Mouse (Mus musculus) heart, embryonic 10.5 days (tissue): ENCODE results near the gene Olfr547. TPM values are rescaled to one million over a fixed set of nuclear protein-coding genes. Genes with fewer than 3 reads are reported as not detected.
A peak's percentile ranks its signal among the peaks of the same experiment; 100 is the strongest.

ENCODE experiments used
- DNase-seq: peaks from one replicate; pipeline ENCODE4 v3.0.0-alpha.2; 2017; ENCODE audit warnings: low spot score
- H3K27ac ChIP-seq: fragments of 300-500 bp; sonication (generic); 2 replicates; pipeline ENCODE4 v1.5.1; 2016; ENCODE audit warnings: mild to moderate bottlenecking
- H3K27me3 ChIP-seq: fragments of 300-500 bp; sonication (generic); 2 replicates; pipeline ENCODE4 v1.6.1; 2016; ENCODE audit warnings: mild to moderate bottlenecking; ENCODE audit not compliant: poor library complexity, insufficient read depth, severe bottlenecking
- H3K36me3 ChIP-seq: fragments of 300-500 bp; sonication (generic); 2 replicates; pipeline ENCODE4 v1.6.1; 2016; ENCODE audit warnings: mild to moderate bottlenecking, moderate library complexity
- H3K4me1 ChIP-seq: fragments of 300-500 bp; sonication (generic); 2 replicates; pipeline ENCODE4 v1.6.1; 2016; ENCODE audit warnings: mild to moderate bottlenecking
- H3K4me3 ChIP-seq: fragments of 300-500 bp; sonication (generic); 2 replicates; pipeline ENCODE4 v1.5.1; 2016; ENCODE audit warnings: mild to moderate bottlenecking, moderate library complexity
- H3K9me3 ChIP-seq: fragments of 300-500 bp; sonication (generic); 2 replicates; pipeline ENCODE4 v1.6.1; 2016; ENCODE audit warnings: mild to moderate bottlenecking, moderate library complexity
- WGBS: fragments of 180-500 bp; shearing (Covaris S2); methylation state at CpG from one replicate; pipeline ENCODE4 v1.1.7; 2016; 5-methylcytosine and 5-hydroxymethylcytosine counted together
- polyA plus RNA-seq: library from polyadenylated mRNA; unstranded; fragments of >200 nt; fragmentation: Nextera tagmentation; extraction: Ambion mirVana; gene quantifications from 2 replicates; pipeline ENCODE4 v1.2.1, GENCODE M21; 2016

Gene Olfr547
- polyA plus RNA-seq, 1 experiment from 2014 or later, result not detected

GRCm38 (mm10) chr7:102514144-102514543 is 20.4 kb upstream of the Olfr547 start:
- H3K4me3 ChIP-seq, result no peak overlapping the region
- no peaks in the 10 kb centered on the region for H3K36me3 ChIP-seq
- peaks cover 5% of the 10 kb centered on the region; the same call in 1 of the 2 replicates for H3K4me1 ChIP-seq
- no peak for DNase-seq
- 40% methylated on average over 4 of the region's 4 CpGs for WGBS
- H3K27me3 ChIP-seq, result peaks cover 27% of the 10 kb centered on the region
- no peak overlapping the region for H3K27ac ChIP-seq
- H3K9me3 ChIP-seq, result no peaks in the 10 kb centered on the region

GRCm38 (mm10) chr7:102516261-102517050 is 18.1 kb upstream of the Olfr547 start:
- Histone ChIP-seq H3K27me3 (peaks cover 22% of the 10 kb centered on the region), H3K9me3 (no peaks in the 10 kb centered on the region), H3K4me3 (no peak overlapping the region), H3K27ac (no peak overlapping the region), H3K4me1 (0 out of 2 replicates have a peak, but pooled peaks cover 5% of the 10 kb centered on the region), H3K36me3 (no peaks in the 10 kb centered on the region)
- no peak for DNase-seq
- WGBS, result 66% methylated on average over 10 of the region's 10 CpGs

GRCm38 (mm10) chr7:102517051-102517335 is 17.6 kb upstream of the Olfr547 start:
- H3K27ac ChIP-seq, result no peak overlapping the region
- 77% methylated on average over 2 of the region's 2 CpGs for WGBS

GRCm38 (mm10) chr7:102529052-102529451 is 5.5 kb upstream of the Olfr547 start:
- 81% methylated on average over 1 of the region's 1 CpGs for WGBS
- DNase-seq, result no peak
- no peaks in the 10 kb centered on the region for H3K36me3 ChIP-seq
- H3K4me1 ChIP-seq, result no peaks in the 10 kb centered on the region
- no peaks in the 10 kb centered on the region for H3K9me3 ChIP-seq
- no peak overlapping the region for H3K4me3 ChIP-seq
- no peaks in the 10 kb centered on the region for H3K27me3 ChIP-seq
- H3K27ac ChIP-seq, result no peak overlapping the region

More at GRCm38 (mm10) chr7:102517051-102517335, 17.6 kb upstream of the Olfr547 start:
- Histone ChIP-seq H3K4me3 (no peak overlapping the region), H3K36me3 (no peaks in the 10 kb centered on the region), H3K9me3 (no peaks in the 10 kb centered on the region), H3K27me3 (peaks cover 16% of the 10 kb centered on the region), H3K4me1 (0 out of 2 replicates have a peak, but pooled peaks cover 5% of the 10 kb centered on the region)
- no peak for DNase-seq

- 80% methylated on average over 2 of the region's 2 CpGs for WGBS
- H3K4me3 ChIP-seq, result no peak within 1 kb of the TSS
- no peaks in the 10 kb centered on the region for H3K4me1 ChIP-seq
- H3K27me3 ChIP-seq, result no peaks in the 10 kb centered on the region
- no peak for DNase-seq
- no peaks in the 10 kb centered on the region for H3K9me3 ChIP-seq
- H3K27ac ChIP-seq, result no peak within 1 kb of the TSS
- H3K36me3 ChIP-seq, result no peaks in the 10 kb centered on the region
Observed at GRCm38 (mm10) chr7:102540596-102540995, 6.0 kb downstream of the Olfr547 start, which contains the start of gene Olfr548-ps1. Gene Olfr548-ps1 (plus strand): TSS chr7:102540896.

GRCm38 (mm10) chr7:102541251-102541650 is 6.7 kb downstream of the Olfr547 start:
- no peaks in the 10 kb centered on the region for H3K4me1 ChIP-seq
- no peak overlapping the region for H3K4me3 ChIP-seq
- H3K9me3 ChIP-seq, result no peaks in the 10 kb centered on the region
- no peaks in the 10 kb centered on the region for H3K27me3 ChIP-seq
- no peaks in the 10 kb centered on the region for H3K36me3 ChIP-seq
- DNase-seq, result no peak
- H3K27ac ChIP-seq, result no peak overlapping the region
- WGBS, result 49% methylated on average over 3 of the region's 3 CpGs

GRCm38 (mm10) chr7:102549570-102549969 is 15.0 kb downstream of the Olfr547 start, which contains the start of gene Olfr549:
Gene Olfr549 (plus strand): TSS chr7:102549870.
- DNase-seq, result no peak
- Histone ChIP-seq H3K4me1 (no peaks in the 10 kb centered on the region), H3K27me3 (no peaks in the 10 kb centered on the region), H3K27ac (no peak within 1 kb of the TSS), H3K36me3 (no peaks in the 10 kb centered on the region), H3K9me3 (no peaks in the 10 kb centered on the region), H3K4me3 (no peak within 1 kb of the TSS)
- WGBS, result 85% methylated on average over 3 of the region's 3 CpGs

- Histone ChIP-seq H3K27ac (no peak overlapping the region), H3K4me3 (no peak overlapping the region), H3K36me3 (no peaks in the 10 kb centered on the region), H3K4me1 (no peaks in the 10 kb centered on the region), H3K27me3 (no peaks in the 10 kb centered on the region), H3K9me3 (no peaks in the 10 kb centered on the region)
- 82% methylated on average over 3 of the region's 3 CpGs for WGBS
- no peak for DNase-seq
Observed at GRCm38 (mm10) chr7:102553279-102553678, 18.7 kb downstream of the Olfr547 start.

GRCm38 (mm10) chr7:102564999-102565997 is 30.7 kb downstream of the Olfr547 start, which contains the start of gene Trim21:
Gene Trim21 (minus strand): TSS chr7:102565486.
- 19% methylated on average over 10 of the region's 10 CpGs for WGBS
- peak within 1 kb of the TSS; percentile 80 for H3K27ac ChIP-seq
- H3K27me3 ChIP-seq, result no peaks in the 10 kb centered on the region
- H3K4me3 ChIP-seq, result peak within 1 kb of the TSS; percentile 63
- H3K9me3 ChIP-seq, result no peaks in the 10 kb centered on the region
- 0 out of 2 replicates have a peak, but pooled peaks cover 9% of the 10 kb centered on the region for H3K4me1 ChIP-seq
- DNase-seq, result peak; percentile 93
- H3K36me3 ChIP-seq, result peaks cover 2% of the 10 kb centered on the region; the same call in 1 of the 2 replicates

GRCm38 (mm10) chr7:102566219-102566618 is 31.7 kb downstream of the Olfr547 start:
- no peaks in the 10 kb centered on the region for H3K27me3 ChIP-seq
- no peak for DNase-seq
- H3K9me3 ChIP-seq, result no peaks in the 10 kb centered on the region
- 75% methylated on average over 4 of the region's 4 CpGs for WGBS
- H3K4me1 ChIP-seq, result 0 out of 2 replicates have a peak, but pooled peaks cover 9% of the 10 kb centered on the region
- no peak overlapping the region for H3K27ac ChIP-seq
- no peak overlapping the region for H3K4me3 ChIP-seq
- peaks cover 2% of the 10 kb centered on the region; the same call in 1 of the 2 replicates for H3K36me3 ChIP-seq

GRCm38 (mm10) chr7:102571142-102571541 is 36.6 kb downstream of the Olfr547 start, which contains the start of gene Olfr550:
Gene Olfr550 (plus strand): TSS chr7:102571442.
- Histone ChIP-seq H3K27ac (no peak within 1 kb of the TSS), H3K9me3 (no peaks in the 10 kb centered on the region), H3K27me3 (no peaks in the 10 kb centered on the region), H3K4me3 (no peak within 1 kb of the TSS), H3K4me1 (no peaks in the 10 kb centered on the region), H3K36me3 (no peaks in the 10 kb centered on the region)
- DNase-seq, result no peak
- WGBS, result 89% methylated on average over 8 of the region's 8 CpGs

- Histone ChIP-seq H3K4me1 (no peaks in the 10 kb centered on the region), H3K9me3 (no peaks in the 10 kb centered on the region), H3K27me3 (no peaks in the 10 kb centered on the region), H3K4me3 (no peak overlapping the region), H3K27ac (no peak overlapping the region), H3K36me3 (no peaks in the 10 kb centered on the region)
- DNase-seq, result peak; percentile 54
- 67% methylated on average over 3 of the region's 3 CpGs for WGBS
Observed at GRCm38 (mm10) chr7:102573174-102573830, 38.8 kb downstream of the Olfr547 start.
